Mouse (Mus musculus) neutrophil, adult 5-6 weeks (primary cell): Measurements from ENCODE around the gene Hist1h1d. TPM values are rescaled to one million over a fixed set of nuclear protein-coding genes. Genes with fewer than 3 reads are reported as not detected.

Source experiments
- ATAC-seq: fragments of 151-379, 151-347 bp; 2 replicates; pipeline ENCODE4 v1.8.0; 2017; ENCODE audit warnings: mild to moderate bottlenecking, moderate TSS enrichment; ENCODE audit not compliant: insufficient number of reproducible peaks, poor library complexity, low FRiP score, severe bottlenecking; ENCODE audit errors: extremely low read depth
- total RNA-seq: library from RNA; stranded (forward); fragments of 200-1000 nt; gene quantifications from 2 replicates; pipeline ENCODE4 v1.2.3, GENCODE M21; 2017

The Hist1h1d gene
- total RNA-seq, 1 experiment from 2014 or later: 28.7 TPM

GRCm38 (mm10) chr13:23605052-23605451 is 52.0 kb downstream of the Hist1h1d start:
- no peak for ATAC-seq

DNA sequence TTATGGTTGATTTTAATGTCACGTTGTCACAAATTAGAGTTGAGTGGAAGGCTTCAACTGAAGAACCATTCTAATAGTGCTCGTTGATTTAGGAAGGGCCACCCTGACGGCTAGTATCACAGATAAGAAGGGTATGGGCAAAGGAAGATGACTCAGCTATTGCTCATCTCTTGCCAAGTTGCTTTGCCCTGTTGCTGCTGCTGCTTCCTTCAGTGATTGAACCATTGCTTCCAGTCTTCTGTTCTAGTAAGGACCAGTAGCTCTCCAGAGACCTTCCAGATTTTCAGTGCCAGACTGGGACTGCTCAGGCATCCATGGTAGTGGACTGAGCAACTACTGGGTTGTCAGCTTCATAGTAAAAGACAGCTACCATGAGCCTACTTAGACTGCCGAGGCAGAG is 56.1 kb downstream of the Hist1h1d start:
- ATAC-seq: no peak

DNA sequence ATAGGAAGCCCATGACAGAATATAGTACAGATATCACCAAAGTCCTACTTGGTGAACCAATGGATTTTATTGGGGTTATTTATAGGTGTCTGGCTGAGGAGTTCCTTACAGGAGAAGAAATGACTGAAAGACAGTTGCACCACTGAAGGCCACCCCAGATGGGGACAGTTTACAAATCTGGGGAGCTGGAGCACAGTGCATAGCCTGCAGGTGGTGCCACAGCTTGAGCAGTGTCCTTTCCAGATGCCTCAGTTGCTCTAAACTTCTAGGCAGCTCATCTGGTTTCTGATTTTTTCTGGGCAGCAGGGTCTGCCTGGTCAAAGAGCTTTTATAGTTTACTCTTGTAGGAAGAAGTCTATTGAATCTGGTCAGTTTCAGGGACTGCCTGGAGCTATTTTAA is 56.8 kb downstream of the Hist1h1d start:
- ATAC-seq: no peak

Other genes with a start within 250 kb of the Hist1h1d start
- 34.4 and 34.6 TPM in 2 replicates for gene Zfp322a, start 184.1 kb upstream of the Hist1h1d start, total RNA-seq
- 10.2 and 12.6 TPM in 2 replicates for gene Abt1, start 129.4 kb upstream of the Hist1h1d start, total RNA-seq
- not detected in 2 replicates for gene Btn1a1, start 87.4 kb upstream of the Hist1h1d start, total RNA-seq
- 0.25 and 0.58 TPM in 2 replicates for gene Btn2a2, start 64.4 kb upstream of the Hist1h1d start, total RNA-seq
- 161 and 193 TPM in 2 replicates for gene Hist1h4h, start 22.2 kb upstream of the Hist1h1d start, total RNA-seq
- gene Hist1h2af, start 19.4 kb upstream of the Hist1h1d start, total RNA-seq: 3.5 and 5.0 TPM in 2 replicates
- gene Hist1h3g, start 17.8 kb upstream of the Hist1h1d start, total RNA-seq: not detected in 2 replicates
- 5.8 and 6.4 TPM in 2 replicates for gene Hist1h2bh, start 9.9 kb upstream of the Hist1h1d start, total RNA-seq
- 21.9 and 24.1 TPM in 2 replicates for gene Hist1h3f, start 9.2 kb upstream of the Hist1h1d start, total RNA-seq
- gene Hist1h4f, start 1.6 kb upstream of the Hist1h1d start, total RNA-seq: 15.2 and 27.6 TPM in 2 replicates
- gene Hist1h3e, start 9.1 kb downstream of the Hist1h1d start, total RNA-seq: 50.8 and 54.4 TPM in 2 replicates
- gene Hist1h2ae, start 18.0 kb downstream of the Hist1h1d start, total RNA-seq: 13.6 and 18.3 TPM in 2 replicates
- gene Hist1h2bg, start 18.1 kb downstream of the Hist1h1d start, total RNA-seq: 97.4 and 145 TPM in 2 replicates
- gene Hist1h2bf, start 20.9 kb downstream of the Hist1h1d start, total RNA-seq: 32.7 and 52.5 TPM in 2 replicates
- gene Hist1h2ad, start 21.1 kb downstream of the Hist1h1d start, total RNA-seq: 33.4 and 78.8 TPM in 2 replicates
- gene Hist1h3d, start 22.5 kb downstream of the Hist1h1d start, total RNA-seq: 12.9 and 13.3 TPM in 2 replicates
- gene Hist1h4d, start 28.3 kb downstream of the Hist1h1d start, total RNA-seq: 92.3 and 119 TPM in 2 replicates
- gene Hist1h2be, start 67.9 kb downstream of the Hist1h1d start, total RNA-seq: 83.4 and 97.3 TPM in 2 replicates
- 201 and 211 TPM in 2 replicates for gene Hist1h1e, start 69.3 kb downstream of the Hist1h1d start, total RNA-seq
- gene Hist1h2ac, start 130.7 kb downstream of the Hist1h1d start, total RNA-seq: 18.7 and 20.1 TPM in 2 replicates
- gene Hist1h2bc, start 130.9 kb downstream of the Hist1h1d start, total RNA-seq: 139 and 146 TPM in 2 replicates
- gene Hist1h1t, start 142.6 kb downstream of the Hist1h1d start, total RNA-seq: 2.2 TPM in 1 of 2 replicates, not detected in the other
- gene Hist1h4c, start 145.2 kb downstream of the Hist1h1d start, total RNA-seq: 116 and 135 TPM in 2 replicates
- gene Hfe, start 157.6 kb downstream of the Hist1h1d start, total RNA-seq: 4.8 and 5.0 TPM in 2 replicates
- gene Hist1h1c, start 185.5 kb downstream of the Hist1h1d start, total RNA-seq: 712 and 764 TPM in 2 replicates
- 4.8 TPM in 1 of 2 replicates, not detected in the other for gene Hist1h3c, start 192.3 kb downstream of the Hist1h1d start, total RNA-seq
- 77.7 and 104 TPM in 2 replicates for gene Hist1h2bb, start 193.5 kb downstream of the Hist1h1d start, total RNA-seq
- 24.9 and 28.2 TPM in 2 replicates for gene Hist1h2ab, start 197.9 kb downstream of the Hist1h1d start, total RNA-seq
- 1.2 TPM in 1 of 2 replicates, not detected in the other for gene Hist1h3b, start 199.0 kb downstream of the Hist1h1d start, total RNA-seq
- gene Hist1h4b, start 203.8 kb downstream of the Hist1h1d start, total RNA-seq: 9.3 and 36.7 TPM in 2 replicates
- 30.0 and 55.5 TPM in 2 replicates for gene Hist1h4a, start 208.0 kb downstream of the Hist1h1d start, total RNA-seq
- gene Hist1h3a, start 209.1 kb downstream of the Hist1h1d start, total RNA-seq: 38.6 and 45.9 TPM in 2 replicates
- gene Hist1h1a, start 210.4 kb downstream of the Hist1h1d start, total RNA-seq: 74.8 and 84.1 TPM in 2 replicates
- gene Trim38, start 216.7 kb downstream of the Hist1h1d start, total RNA-seq: not detected in 2 replicates